Mouse (Mus musculus): ENCODE measurements at regions not wholly inside any gene's neighbourhood (a gene's known extent, or its start where the extent isn't known, plus 50 kb on each side); places are given as distances from the start of the nearest gene placed in this dataset.

- no peak for DNase-seq (ENCODE audit: low read depth)
These were observed 80.2 kb downstream of the Dhrs2 start for GRCm38 (mm10) chr14:55301996-55302395.

GRCm38 (mm10) chr14:55313615-55314014, 91.8 kb downstream of the Dhrs2 start:
- DNase-seq (ENCODE audit: low read depth) = no peak

GRCm38 (mm10) chr14:55323897-55324296, 102.1 kb downstream of the Dhrs2 start:
- DNase-seq (ENCODE audit: low read depth) = no peak

GRCm38 (mm10) chr14:55324335-55324734, 102.5 kb downstream of the Dhrs2 start:
- DNase-seq (ENCODE audit: low read depth) = no peak

GRCm38 (mm10) chr14:55333812-55334211, 112.0 kb downstream of the Dhrs2 start:
- no peak for DNase-seq (ENCODE audit: low read depth)

- no peak for DNase-seq (ENCODE audit: low read depth)
These were observed 112.5 kb downstream of the Dhrs2 start for GRCm38 (mm10) chr14:55334305-55334704.

- DNase-seq (ENCODE audit: low read depth) = no peak
These were observed 113.8 kb downstream of the Dhrs2 start for GRCm38 (mm10) chr14:55335586-55335985.

- no peak for DNase-seq (ENCODE audit: low read depth)
These were observed 114.8 kb downstream of the Dhrs2 start for GRCm38 (mm10) chr14:55336451-55337195.

- DNase-seq (ENCODE audit: low read depth) = no peak
These were observed 116.2 kb downstream of the Dhrs2 start for GRCm38 (mm10) chr14:55338010-55338409.

GRCm38 (mm10) chr14:55338500-55338899, 116.7 kb downstream of the Dhrs2 start:
- no peak for DNase-seq (ENCODE audit: low read depth)

GRCm38 (mm10) chr14:55339036-55339614, 117.3 kb downstream of the Dhrs2 start:
- no peak for DNase-seq (ENCODE audit: low read depth)

GRCm38 (mm10) chr14:55343341-55343740, 121.5 kb downstream of the Dhrs2 start:
- DNase-seq (ENCODE audit: low read depth) = no peak

- DNase-seq (ENCODE audit: low read depth) = no peak
These were observed 122.1 kb downstream of the Dhrs2 start for GRCm38 (mm10) chr14:55343914-55344313.

- DNase-seq (ENCODE audit: low read depth) = no peak
These were observed 123.3 kb downstream of the Dhrs2 start for GRCm38 (mm10) chr14:55345091-55345490.

GRCm38 (mm10) chr14:55348098-55348497, 126.3 kb downstream of the Dhrs2 start:
- no peak for DNase-seq (ENCODE audit: low read depth)

- DNase-seq (ENCODE audit: low read depth) = no peak
These were observed 121.3 kb upstream of the Dhrs4 start for GRCm38 (mm10) chr14:55357258-55357657.

GRCm38 (mm10) chr14:55358429-55358828, 120.1 kb upstream of the Dhrs4 start:
- no peak for DNase-seq (ENCODE audit: low read depth)

GRCm38 (mm10) chr14:55362316-55362715, 116.2 kb upstream of the Dhrs4 start:
- no peak for DNase-seq (ENCODE audit: low read depth)

GRCm38 (mm10) chr14:55362757-55363156, 115.8 kb upstream of the Dhrs4 start:
- no peak for DNase-seq (ENCODE audit: low read depth)

GRCm38 (mm10) chr14:55370384-55370783, 108.2 kb upstream of the Dhrs4 start:
- DNase-seq (ENCODE audit: low read depth) = no peak

- DNase-seq (ENCODE audit: low read depth) = no peak
These were observed 105.6 kb upstream of the Dhrs4 start for GRCm38 (mm10) chr14:55372960-55373359.

GRCm38 (mm10) chr14:55386773-55387172, 91.8 kb upstream of the Dhrs4 start:
- no peak for DNase-seq (ENCODE audit: low read depth)

- DNase-seq (ENCODE audit: low read depth) = no peak
These were observed 91.2 kb upstream of the Dhrs4 start for GRCm38 (mm10) chr14:55387378-55387777.

GRCm38 (mm10) chr14:55392390-55392789, 86.2 kb upstream of the Dhrs4 start:
- DNase-seq (ENCODE audit: low read depth) = peak; percentile 49
